Mouse (Mus musculus) erythroblast, adult 5-6 weeks (primary cell): ENCODE data around the gene Nhlh1. TPM values are rescaled to one million over a fixed set of nuclear protein-coding genes. Genes with fewer than 3 reads are reported as not detected.

ENCODE experiments used
- ATAC-seq: replicated peaks from 2 replicates; pipeline ENCODE4 v1.8.0; 2016; ENCODE audit warnings: moderate number of reproducible peaks, mild to moderate bottlenecking, moderate TSS enrichment, inconsistent platforms; ENCODE audit not compliant: poor library complexity, low FRiP score, severe bottlenecking
- total RNA-seq, 2 experiments: library from RNA; stranded (forward) in 1 of 2; stranded (reverse) in 1 of 2; fragments of 150-400 nt in 1 of 2; fragments of 200-764, 138-1000 nt in 1 of 2; gene quantifications; 2 replicates each; pipeline versions ENCODE4 v1.2.3 to v1.2.4; 2015 to 2017; ENCODE audit warnings: low replicate concordance in 2 of 2

Gene Nhlh1
- total RNA-seq, 2 experiments from 2014 or later = not detected

DNA sequence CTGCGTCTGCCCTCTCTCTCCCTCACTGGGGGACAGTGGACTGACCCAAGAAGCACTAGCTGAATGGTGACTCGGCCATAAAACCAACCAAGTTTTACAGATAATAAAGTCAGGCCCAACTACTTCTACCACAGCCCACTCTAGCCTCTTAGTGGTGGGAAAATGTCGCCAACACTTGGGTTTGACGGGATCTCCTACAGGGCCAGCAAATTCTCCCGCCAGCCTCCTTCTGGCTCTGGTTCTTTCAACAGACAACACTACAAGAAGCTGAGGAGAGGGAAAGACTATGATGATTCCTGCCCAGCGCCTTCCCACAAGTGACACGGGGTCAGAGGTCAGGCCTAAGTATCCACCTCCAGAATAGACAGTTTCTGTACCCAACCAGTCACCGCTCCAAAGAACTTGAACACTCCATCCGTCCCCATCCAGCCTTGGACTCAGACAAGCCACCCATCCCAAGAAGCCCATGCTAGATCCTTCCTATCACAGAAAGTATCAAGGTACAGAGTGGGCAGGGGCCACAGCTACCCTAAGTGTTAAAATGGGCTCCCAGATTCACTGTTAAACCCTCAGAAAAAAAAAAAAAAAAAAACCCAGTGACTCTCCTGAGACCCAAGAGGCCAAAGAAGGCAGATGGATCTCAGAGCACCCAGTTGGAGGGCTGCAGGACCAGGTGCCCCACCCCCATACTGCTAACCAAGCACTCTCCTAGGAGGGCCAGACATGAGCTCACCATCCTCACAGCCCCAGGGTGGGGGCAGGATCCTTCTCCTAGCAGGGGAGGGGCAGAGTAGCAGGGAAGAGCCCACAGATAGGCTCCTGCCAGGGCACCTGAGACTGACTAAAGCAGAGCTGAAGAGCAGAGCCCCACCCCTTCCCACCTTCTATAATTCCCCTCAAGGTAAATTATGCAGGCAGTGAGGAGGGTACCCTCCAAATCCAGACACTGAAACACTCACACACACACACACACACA lies 38.7 kb downstream of the Nhlh1 start:
- no peak for ATAC-seq

DNA sequence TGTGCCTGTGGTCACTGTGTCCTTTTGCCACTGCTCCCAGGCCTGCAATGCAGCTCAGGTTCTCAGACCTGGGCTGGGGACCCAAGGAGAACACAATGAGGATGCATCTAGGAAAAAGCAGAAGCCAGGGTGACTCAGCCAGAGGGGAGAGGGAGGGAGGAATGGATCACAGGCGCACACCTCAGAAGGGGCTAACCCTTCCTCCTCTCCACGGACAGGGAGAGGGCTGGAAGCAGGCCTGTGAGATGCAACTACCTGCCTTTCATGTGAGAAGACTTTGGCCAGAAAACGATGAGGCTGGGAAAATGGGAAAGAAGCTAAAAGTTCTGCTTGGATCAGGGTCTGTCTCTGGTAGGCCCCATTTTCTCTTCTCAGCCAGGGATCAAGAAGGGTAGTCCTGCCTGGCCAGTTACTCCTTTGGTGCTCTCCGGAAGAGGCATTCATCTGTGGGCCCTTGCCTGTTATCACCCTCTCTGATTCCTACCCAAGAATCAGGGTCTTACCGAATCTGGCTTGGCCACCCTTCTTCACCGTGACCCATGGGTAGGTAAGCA lies 39.8 kb downstream of the Nhlh1 start:
- ATAC-seq = no peak

DNA sequence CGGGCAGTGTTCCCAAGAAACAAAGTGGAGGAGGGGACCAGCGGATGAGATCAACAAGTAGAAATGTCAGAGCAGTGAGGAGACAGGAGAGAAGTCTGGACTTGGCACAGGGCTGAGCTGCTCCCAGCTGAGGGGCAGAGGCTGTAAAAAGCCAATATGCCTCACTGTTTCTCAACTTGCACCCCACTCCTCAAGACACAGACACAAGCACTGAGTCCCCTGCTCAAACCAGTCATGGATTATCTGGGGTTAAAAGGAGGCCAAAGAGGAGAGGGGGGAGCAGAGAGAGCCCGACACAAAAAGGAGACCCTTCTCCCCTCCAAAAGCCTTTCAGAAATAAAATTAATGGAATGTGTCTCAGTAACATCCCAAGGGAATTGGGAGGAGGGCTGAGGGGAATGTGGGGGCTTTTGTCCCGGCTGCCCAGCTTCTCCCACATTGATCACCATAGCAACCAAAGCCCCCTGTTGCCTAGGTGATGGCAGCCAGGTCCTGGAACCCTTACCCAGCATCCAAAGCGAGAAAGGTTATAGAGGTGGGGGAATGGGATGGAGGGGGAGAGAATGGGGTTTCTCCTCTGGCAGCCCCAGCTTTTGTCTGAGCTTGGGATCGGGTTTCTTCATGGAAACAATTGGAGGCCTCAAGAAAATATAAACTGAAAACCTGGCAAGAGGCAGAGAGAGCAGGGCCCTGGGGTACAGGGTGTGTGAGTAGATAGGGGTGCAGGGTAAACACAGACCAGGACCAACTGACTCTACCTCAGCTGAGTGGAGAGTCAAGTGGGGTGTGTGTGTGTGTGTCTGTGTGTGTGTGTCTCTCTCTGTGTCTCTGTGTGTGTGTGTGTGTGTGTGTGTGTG lies 40.5 kb downstream of the Nhlh1 start:
- no peak for ATAC-seq

DNA sequence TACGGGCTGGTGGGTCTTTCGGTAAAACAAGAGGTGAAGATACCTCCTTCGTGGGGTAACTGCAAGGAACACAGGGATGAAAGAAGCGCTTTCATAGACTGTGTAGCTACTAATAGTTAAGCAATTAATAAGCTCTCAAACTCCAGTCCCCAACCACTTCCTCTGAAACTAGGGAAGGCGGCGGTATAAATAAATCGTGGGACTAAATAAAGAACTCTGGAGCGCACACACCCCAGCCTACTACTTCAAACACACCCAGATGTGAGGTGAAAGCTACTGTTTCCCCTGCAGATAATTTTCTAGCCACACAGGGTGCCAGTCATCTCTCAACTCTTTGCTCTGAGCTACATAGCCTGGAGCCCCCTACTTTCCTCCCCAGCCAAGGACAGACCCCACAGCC lies 41.3 kb downstream of the Nhlh1 start:
- ATAC-seq = no peak

DNA sequence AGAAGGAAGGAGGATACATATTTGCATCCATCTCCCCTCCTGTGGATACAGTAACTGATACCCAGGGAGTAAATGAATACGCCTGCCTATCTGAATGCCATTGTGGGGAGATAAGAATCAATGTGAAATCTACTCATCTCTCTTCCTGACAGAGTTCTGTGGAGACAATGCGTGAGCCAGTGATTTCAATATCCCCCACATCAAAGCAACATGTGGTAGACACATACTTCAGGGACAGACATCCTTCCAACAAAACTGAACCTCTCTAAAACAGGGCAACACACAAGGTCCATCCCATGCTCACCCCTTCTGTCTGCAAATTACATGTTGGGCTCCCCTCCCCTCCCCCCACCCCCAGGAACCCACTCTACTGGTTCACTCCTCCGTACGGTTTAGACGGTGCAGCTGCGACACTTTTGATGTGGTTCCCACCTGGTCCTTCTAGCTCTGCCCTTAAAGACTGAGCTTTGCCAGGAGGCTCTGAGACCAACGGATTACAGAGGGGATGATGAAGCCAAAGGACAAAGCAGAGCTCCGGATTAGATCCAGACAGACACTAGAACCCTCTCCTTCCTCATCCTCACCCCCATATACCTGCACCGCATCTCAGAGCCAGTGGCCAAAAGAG lies 41.9 kb downstream of the Nhlh1 start:
- ATAC-seq = no peak

DNA sequence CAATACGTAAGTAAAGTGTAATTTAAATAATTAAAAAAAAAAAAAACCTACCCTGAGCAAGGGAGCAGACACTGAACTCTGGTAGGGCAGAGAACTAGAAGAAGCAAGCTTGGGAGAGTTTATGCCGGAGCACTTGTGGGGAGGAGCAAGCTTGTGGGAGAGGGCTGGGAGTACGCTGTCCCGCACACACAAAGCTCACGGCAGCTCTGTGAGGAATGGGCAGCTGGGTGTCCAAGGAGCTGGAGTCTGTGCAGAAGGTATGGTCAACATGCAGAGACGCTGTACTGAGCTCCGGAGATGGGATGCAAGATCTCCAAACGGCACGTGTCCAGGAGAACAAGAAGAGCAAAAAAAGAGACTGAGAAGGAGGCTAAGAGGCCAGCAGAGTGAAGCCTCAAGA lies 42.6 kb downstream of the Nhlh1 start:
- ATAC-seq = no peak

DNA sequence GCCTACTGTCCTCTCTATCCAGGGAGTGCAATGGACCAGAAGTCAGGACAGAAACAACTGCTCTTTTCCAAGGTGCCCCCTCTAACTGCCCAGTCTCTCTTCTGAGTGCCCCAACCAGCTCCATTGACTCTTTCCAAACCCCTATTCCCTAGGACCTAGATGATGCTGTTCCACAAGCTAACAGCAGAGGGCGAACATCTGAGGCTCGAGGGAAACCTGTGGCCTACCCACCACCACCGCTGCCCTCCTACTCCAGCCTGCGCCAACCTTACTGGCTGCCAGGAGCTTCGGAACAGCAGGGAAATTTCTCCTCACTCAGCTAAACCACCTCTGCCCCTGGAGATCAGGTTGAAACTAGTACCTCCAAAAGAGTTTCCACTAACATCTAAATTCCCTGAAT lies 45.3 kb downstream of the Nhlh1 start:
- ATAC-seq = no peak

DNA sequence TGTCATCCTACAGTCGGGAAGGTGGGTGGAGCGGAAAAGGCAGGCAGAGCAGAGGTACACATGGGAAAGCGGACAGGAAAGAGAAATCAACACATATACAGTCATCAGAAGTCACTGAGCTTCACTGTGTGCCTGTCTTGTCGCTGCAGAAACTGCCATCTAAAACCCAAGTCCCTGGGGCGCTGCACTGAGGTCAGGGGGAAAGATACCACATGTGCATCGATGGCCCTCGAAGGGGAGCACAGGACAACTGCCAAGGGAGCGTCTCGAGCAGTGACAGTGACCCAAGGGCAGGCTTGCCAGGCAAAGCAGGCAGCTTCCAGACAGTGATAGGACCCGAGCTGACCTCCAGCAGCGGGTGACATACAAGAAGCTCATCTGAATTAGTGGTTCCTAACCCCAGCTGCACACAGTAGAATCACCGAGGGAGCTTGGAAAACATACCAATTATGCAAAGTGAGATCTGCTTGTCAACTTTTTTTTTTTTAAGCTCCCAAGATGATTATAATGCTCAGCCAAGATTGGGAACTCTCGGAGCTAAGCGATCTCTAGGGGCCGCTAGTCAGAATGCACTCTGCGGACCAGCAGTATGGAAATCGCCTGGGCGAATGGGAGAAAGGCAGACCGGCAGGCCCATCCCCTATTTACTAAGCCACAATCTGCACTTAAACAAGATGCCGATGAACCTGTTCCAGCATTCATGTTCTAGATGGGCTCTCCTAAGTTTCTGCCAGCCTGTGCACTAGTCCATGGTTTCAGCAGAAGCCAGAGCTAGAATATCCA lies 47.1 kb downstream of the Nhlh1 start:
- ATAC-seq = no peak

DNA sequence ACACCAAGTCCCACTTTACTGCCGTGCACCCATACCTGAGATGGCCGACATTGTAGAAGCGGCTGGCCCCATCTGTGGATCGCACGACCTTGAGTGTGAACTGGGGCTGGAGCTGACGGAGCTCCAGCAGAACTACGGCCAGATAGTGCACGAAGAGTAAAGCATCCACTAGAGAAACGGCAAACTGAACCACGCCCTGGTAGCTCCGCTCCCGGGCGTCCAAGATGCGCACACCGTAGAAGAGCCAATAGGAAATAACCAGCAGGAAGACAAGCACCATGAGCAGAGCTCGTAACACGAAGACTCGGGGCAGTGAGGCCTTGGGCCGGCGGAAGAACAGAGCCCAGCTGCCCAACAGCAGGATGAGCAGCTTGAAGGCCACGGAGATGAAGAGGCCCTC lies 48.0 kb downstream of the Nhlh1 start:
- no peak for ATAC-seq

DNA sequence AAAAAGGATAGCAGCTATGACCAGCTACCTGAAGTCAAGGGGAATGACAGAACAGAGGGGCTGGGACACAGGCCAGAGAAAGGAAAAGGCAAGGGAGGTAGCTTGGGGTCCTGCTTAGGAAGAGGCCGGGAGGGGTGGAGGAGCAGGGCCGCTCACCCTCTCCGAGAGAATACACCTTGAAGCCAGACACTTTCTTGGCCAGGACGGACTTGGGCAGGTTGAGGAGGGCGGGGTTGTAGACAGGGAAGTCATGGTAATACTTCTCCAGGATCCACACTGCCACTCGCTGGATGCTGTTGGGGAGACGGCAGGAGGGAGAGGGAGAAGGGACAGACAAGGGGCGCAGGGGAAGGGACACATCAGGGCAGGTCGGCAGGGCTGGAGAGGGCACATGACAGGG lies 49.0 kb downstream of the Nhlh1 start:
- ATAC-seq = no peak

DNA sequence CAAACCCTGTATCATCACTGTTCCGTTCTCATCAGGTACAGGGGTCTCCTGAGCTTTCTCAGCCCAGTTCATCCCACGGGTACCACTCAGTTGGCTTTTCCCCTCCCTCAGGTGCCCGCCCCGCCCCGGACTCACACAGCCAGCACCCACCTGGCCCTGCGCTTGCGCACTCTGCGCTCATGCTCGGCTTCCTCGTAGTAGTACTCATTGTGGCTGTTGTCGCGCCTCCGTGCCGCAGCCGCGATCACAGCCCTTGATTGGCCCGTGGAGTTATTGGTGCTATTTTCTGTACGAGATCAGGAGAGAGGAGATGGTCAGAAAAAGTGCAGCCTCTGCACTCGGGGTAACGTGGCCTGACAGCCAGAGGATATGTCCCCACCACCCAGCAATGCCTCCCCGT lies 49.6 kb downstream of the Nhlh1 start:
- ATAC-seq = no peak

Other genes starting within 250 kb of the Nhlh1 start
- 20.3 and 22.1 TPM in 2 replicates for gene Cd84, start 217.9 kb downstream of the Nhlh1 start, total RNA-seq (2015; ENCODE audit: low replicate concordance)
- 23.7 and 25.0 TPM in 2 replicates for gene Cd84, start 217.9 kb downstream of the Nhlh1 start, total RNA-seq (2017; ENCODE audit: low replicate concordance)
- 2.9 and 3.1 TPM in 2 replicates for gene Gm10521, start 161.9 kb downstream of the Nhlh1 start, total RNA-seq (2015; ENCODE audit: low replicate concordance)
- gene Gm10521, start 161.9 kb downstream of the Nhlh1 start, total RNA-seq (2017; ENCODE audit: low replicate concordance) = 2.4 and 2.7 TPM in 2 replicates
- gene Slamf6, start 140.1 kb downstream of the Nhlh1 start, total RNA-seq (2015; ENCODE audit: low replicate concordance) = 19.2 TPM in 1 of 2 replicates, not detected in the other
- 0.56 and 4.4 TPM in 2 replicates for gene Slamf6, start 140.1 kb downstream of the Nhlh1 start, total RNA-seq (2017; ENCODE audit: low replicate concordance)
- gene Vangl2, start 29.1 kb downstream of the Nhlh1 start, total RNA-seq (2015; ENCODE audit: low replicate concordance) = 1.3 TPM in 1 of 2 replicates, not detected in the other
- 0.42 and 3.4 TPM in 2 replicates for gene Vangl2, start 29.1 kb downstream of the Nhlh1 start, total RNA-seq (2017; ENCODE audit: low replicate concordance)
- gene Copa, start 25.0 kb upstream of the Nhlh1 start, total RNA-seq (2015; ENCODE audit: low replicate concordance) = 35.1 and 67.1 TPM in 2 replicates
- gene Copa, start 25.0 kb upstream of the Nhlh1 start, total RNA-seq (2017; ENCODE audit: low replicate concordance) = 41.1 and 43.5 TPM in 2 replicates
- 19.0 and 28.8 TPM in 2 replicates for gene Ncstn, start 25.2 kb upstream of the Nhlh1 start, total RNA-seq (2015; ENCODE audit: low replicate concordance)
- 16.7 and 20.1 TPM in 2 replicates for gene Ncstn, start 25.2 kb upstream of the Nhlh1 start, total RNA-seq (2017; ENCODE audit: low replicate concordance)
- 10.0 and 22.4 TPM in 2 replicates for gene Pex19, start 69.2 kb upstream of the Nhlh1 start, total RNA-seq (2015; ENCODE audit: low replicate concordance)
- gene Pex19, start 69.2 kb upstream of the Nhlh1 start, total RNA-seq (2017; ENCODE audit: low replicate concordance) = 22.7 and 41.2 TPM in 2 replicates
- 226 and 232 TPM in 2 replicates for gene Dcaf8, start 90.5 kb upstream of the Nhlh1 start, total RNA-seq (2015; ENCODE audit: low replicate concordance)
- gene Dcaf8, start 90.5 kb upstream of the Nhlh1 start, total RNA-seq (2017; ENCODE audit: low replicate concordance) = 600 and 738 TPM in 2 replicates
- gene Pea15a, start 149.2 kb upstream of the Nhlh1 start, total RNA-seq (2015; ENCODE audit: low replicate concordance) = 2.5 and 3.1 TPM in 2 replicates
- gene Pea15a, start 149.2 kb upstream of the Nhlh1 start, total RNA-seq (2017; ENCODE audit: low replicate concordance) = 2.6 and 5.4 TPM in 2 replicates
- gene Casq1, start 162.3 kb upstream of the Nhlh1 start, total RNA-seq (2015; ENCODE audit: low replicate concordance) = not detected in 2 replicates
- gene Casq1, start 162.3 kb upstream of the Nhlh1 start, total RNA-seq (2017; ENCODE audit: low replicate concordance) = not detected in 2 replicates
- not detected in 2 replicates for gene Atp1a4, start 200.8 kb upstream of the Nhlh1 start, total RNA-seq (2015; ENCODE audit: low replicate concordance)
- gene Atp1a4, start 200.8 kb upstream of the Nhlh1 start, total RNA-seq (2017; ENCODE audit: low replicate concordance) = not detected in 2 replicates
- 1.3 and 6.7 TPM in 2 replicates for gene Igsf8, start 204.1 kb upstream of the Nhlh1 start, total RNA-seq (2015; ENCODE audit: low replicate concordance)
- gene Igsf8, start 204.1 kb upstream of the Nhlh1 start, total RNA-seq (2017; ENCODE audit: low replicate concordance) = 2.0 and 3.1 TPM in 2 replicates
- gene Atp1a2, start 240.5 kb upstream of the Nhlh1 start, total RNA-seq (2015; ENCODE audit: low replicate concordance) = not detected in 2 replicates
- not detected in 2 replicates for gene Atp1a2, start 240.5 kb upstream of the Nhlh1 start, total RNA-seq (2017; ENCODE audit: low replicate concordance)